Mouse (Mus musculus) kidney, adult 8-10 months (tissue): Measurements from ENCODE around the gene Vrk3.
A peak's percentile ranks its signal among the peaks of the same experiment; 100 is the strongest.
"Not testable (repeated sequence)": the region's sequence is repeated elsewhere in the genome, so short reads cannot be mapped to it uniquely, and the experiment has no call there.

ENCODE experiments used
- DNase-seq, 2 experiments: peaks; one replicate each; pipeline ENCODE4 v3.0.0; 2022

Gene Vrk3

DNA sequence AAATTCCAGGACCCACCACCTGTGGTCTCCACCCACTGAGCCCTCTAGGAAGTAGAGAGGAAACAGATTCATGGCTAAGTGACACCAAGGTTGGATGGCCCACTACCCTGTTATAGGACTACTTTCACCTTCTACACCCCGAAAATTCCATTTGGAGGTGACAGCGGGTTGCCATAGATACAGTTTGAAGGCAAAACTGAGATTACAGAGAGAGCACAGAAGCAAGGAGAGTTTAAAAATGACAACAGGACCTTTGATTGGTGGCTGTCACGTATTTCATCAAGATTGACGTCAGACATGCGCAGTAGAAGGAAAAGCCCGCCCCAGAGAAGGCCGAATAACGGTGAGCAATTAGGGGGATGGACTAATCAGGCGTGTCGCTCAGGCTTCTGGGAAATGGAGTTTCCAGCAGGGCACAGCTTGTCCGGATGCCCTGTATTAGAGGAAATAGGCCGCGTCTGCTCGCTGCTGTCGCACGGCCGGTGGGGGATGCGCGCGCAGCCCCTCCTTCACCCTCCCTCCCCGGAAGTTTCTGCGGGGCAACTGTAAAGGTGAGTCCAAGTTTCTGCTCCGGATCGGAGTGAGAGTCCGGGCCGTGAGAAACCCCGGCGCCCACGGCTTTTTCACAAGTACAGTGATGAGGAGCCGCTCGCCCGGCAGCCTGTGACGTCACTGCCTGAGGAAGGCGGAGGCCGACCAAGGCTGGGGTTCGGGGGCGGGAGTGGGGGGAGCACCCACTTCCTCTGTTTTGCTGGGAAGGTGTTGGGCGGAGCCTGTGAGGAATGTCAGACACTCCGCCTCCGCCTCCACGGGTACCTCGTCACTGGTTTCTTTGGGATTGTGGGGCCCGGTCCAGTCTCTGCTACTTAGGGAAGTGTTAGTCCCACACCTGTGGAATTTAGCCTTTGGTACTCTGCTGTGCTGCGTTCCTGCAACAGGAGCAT lies at the start of gene Vrk3:
Gene Vrk3 (plus strand): TSS at position 313 of the 944 bp plus-strand sequence.
- peak; percentile 97 to 98 for DNase-seq

DNA sequence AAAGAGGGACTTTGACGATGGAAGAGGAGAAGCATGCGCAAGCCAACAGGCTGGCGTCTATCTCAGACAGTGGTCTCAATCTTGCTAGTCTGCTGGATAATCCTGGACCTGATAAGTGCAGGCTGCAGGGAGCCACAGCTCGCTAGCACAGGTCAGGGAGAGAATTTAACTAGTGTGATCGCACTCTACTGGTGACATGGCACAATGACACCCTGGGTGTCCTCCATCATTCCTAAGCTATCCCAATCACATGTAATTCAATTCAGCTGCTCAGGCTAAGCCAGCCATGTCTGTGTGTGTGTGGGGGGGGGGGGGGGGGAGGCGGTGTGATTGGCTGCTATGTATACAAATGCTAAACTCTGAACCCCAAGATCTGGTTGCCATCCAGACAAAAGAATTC lies 46.3 kb upstream of the Vrk3 start:
- DNase-seq = peak; percentile 20 to 40

DNA sequence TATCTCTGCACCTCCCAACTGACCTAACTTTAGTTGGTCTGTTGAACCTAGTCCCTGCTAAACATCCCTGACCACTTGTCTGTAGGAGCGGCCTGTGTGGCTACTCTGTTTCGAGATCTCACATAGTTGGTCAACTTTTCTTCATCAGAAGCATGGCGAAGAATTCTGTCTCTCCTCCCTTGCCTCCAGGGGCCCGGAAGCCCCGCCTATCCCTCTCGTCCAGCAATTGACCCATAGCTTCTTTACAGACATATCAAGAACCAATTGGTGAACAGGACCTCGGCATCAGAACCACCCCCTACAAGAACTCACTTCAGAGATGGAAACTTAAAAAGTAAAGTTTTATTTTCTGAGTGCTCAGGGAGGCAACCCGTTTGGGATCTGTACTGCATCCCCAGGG lies 45.2 kb upstream of the Vrk3 start:
- no peak for DNase-seq

DNA sequence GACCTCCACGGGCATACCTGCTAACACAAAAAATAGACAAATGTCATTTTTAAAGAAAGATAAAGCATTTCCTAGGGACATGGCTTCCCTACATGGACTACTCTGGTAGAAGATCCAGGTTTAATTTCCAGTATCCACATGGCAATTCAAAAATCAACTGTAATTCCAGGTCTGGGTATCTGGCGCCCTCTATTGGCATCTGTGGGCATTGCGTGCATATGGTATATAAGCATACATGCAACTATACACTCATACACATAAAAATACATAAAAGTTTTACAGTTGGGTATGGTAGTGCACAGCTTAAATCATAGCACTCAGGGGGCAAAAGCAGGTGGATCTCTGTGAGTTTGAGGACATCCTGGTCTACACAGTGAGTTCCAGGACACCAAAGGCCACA lies 43.9 kb upstream of the Vrk3 start:
- DNase-seq = peak in 1 of 2 experiments; percentile 69

DNA sequence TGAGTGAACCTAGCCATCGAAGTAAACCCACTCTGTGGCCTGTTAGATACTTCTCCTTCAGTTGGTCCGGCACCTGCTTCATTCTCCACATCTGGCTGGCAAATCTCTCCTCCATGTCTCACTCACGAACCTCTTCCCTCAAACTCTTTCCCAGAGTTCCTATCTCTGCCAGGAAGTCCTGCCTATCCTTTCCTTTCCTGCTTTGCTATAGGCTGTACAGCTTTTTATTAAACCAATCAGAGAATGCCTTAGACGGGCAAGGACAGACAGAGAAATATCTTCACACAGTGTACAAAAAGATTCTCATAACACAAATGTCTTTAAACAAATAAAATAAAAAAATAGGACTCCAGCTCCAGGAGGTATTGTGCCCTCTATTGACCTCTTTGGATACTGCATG lies 43.1 kb upstream of the Vrk3 start:
- DNase-seq = no peak

DNA sequence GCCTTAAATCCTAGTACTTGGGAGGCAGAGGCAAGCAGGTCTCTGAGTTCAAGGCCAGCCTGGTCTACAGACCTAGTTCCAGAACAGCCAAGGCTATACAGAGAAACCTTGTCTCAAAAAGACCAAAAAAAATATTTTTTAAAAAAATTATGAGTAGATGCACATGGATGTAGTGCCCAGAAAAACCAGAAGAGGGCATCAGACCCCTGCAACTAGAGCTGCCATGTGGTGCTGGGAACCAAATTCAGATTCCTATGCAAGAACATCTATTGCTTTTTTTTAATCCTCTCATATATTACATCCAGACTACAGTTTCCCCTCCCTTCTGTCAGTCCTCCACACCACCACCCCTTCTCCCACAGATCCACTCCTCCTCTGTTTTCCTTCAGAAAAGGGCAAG lies 41.9 kb upstream of the Vrk3 start:
- no peak for DNase-seq

DNA sequence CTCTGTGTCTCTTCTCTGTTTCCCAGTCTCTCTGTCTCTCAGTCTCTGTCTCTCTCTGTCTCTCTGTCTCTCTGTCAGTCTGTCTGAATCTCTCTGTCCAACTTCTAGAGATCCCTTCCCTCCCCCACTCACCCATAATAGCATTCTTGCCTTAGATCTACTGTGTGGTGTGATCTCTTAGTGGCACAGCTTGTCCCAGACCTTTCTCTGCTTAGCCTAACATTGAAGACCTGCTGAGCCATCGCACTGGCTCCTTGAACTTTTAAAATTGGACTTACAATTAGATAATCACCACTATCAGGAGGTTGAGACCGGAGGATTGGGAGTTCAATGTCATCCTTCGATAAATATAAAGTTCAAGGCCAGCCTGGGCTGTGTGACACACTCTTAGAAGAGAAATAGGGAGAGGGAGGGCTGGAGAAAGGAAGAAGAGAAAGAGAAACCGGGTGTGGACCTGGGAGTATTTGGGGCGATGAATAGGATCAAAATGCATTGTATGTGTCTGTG lies 41.0 kb upstream of the Vrk3 start:
- no peak for DNase-seq

DNA sequence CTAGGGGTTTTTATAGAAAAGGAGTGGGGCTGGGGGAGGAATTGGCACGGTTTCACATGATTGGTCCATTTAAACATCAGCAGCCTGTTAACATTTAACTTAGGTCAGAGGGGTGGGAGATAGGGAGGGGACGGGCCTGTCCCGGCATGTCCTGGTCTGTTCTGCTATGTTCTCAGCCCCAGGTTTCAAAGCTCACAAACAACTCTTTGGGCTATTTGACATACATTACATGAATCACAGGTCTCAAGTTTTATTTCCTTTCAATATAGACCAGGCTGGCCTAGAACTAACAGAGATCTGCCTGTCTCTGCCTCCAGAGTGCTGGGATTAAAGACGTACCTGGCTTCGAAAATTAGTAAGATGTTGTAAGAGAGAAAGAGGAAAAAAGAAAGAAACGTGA lies 40.1 kb upstream of the Vrk3 start:
- not testable (repeated sequence) for DNase-seq

DNA sequence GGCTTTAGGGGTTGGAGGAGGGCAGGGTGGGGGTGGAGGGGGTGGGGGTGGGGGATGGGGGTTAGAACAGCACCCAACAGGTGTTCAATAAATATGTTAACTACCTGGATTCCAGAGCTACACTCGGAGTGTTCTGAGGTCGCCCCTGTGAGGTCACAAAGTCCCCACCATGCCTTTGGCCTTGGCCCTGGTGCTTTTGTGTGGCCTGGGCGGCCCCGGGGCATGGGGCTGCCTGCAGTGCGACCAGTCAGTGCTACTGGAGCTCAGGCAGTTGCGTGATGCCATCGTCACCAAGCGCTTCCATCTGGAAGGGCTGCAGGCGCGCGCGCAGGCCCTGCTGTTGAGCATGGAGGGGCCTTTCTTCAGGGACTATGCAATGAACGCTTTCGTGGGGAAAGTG lies 39.6 kb upstream of the Vrk3 start, which contains the start of gene Izumo2:
Gene Izumo2 (plus strand): TSS at position 169 of the 400 bp plus-strand sequence.
- no peak for DNase-seq

DNA sequence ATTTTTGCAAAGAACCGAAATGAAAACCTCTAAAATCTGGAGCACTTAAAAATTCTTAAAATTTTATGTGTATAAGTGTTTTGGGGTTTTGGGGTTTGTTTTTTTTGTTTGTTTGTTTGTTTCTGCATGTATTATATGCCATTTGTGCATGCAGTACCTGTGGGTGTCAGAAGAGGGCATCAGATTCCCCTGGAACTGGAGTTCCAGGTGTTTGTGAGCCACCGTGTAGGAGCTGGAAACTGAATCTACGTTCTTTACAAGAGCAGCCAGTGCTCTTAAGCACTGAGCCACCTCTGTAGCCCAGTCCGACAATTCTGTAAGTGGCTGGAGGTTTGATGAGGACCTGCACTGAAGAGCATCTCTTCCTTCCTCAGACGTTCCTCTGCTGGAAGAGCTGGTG lies 38.3 kb upstream of the Vrk3 start:
- DNase-seq = no peak

DNA sequence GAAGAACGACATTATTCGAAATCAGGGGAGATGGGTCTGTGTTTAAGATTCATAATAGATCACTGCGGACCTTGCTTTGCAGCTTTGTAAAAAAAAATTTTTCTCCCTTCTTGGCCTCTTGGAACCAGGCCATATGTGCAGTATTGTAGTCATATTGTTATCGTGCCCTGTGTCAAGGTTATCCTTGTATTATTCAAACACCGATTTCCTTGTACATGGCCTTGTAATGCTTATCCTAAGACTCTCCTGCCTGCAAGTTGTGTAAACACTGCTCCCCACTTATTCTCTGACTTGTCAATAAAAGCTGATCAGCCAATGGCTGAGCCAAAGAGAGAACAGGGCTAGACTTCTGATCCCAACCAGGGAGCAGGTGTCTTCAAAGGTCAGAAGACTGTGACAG lies 26.2 kb upstream of the Vrk3 start:
- no peak for DNase-seq

DNA sequence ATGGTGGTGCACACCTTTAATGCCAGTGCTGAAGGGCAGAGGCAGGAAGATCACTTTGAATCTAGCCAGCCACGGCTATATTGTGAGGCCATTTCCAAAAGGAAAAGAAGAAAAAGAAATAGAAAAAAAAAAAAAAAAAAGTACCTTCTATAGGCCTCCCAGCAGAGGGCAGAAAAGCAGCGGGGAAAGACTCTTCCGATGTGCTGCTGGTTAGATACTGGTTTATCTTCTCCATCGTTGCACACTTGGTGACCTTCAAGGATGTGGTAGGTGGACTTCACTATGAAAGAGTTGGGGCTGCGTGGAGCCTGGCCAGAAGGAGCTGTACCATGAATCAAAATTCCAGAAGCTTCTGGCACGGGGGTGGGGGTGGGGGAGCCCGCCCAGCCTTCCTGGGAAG lies 23.9 kb upstream of the Vrk3 start:
- no peak for DNase-seq

DNA sequence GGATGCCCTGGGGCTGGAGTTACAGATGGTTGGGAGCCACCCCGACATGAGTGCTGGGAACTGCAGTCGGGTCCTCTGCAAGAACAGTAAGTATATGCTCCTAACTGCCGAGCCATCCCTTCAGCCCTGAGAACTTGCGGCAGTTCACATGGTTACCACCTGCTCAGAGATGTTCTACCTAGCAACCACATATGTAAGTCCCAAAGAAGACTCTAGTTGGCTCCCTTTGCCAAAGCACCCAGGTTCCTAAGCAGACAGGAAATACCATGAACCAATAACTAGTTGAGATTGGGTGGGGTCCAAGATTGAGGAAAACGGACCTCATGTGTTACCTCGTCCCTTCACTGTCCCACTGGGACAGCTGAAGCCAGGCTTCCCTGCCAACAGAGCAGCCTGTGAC lies 21.9 kb upstream of the Vrk3 start:
- DNase-seq = no peak

DNA sequence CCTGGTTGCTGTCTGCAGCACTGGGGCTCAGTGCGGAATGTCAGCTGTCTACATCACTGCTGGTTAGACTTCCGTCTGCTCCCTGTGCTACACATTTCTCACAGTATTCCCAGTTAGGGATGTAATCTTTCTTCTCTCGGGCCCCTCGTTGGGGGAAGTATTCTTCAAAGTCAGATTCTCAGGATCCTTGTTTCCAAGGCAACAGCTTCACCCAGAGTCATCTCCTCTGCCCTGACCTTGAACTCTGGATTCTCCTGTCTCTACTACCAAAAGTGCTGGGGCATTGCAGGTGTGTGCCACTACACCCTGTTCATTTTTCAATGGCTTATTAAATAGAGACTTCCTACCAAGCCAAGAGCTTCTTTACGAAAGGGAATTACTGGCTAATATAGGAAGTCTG lies 21.1 kb upstream of the Vrk3 start:
- DNase-seq = no peak

DNA sequence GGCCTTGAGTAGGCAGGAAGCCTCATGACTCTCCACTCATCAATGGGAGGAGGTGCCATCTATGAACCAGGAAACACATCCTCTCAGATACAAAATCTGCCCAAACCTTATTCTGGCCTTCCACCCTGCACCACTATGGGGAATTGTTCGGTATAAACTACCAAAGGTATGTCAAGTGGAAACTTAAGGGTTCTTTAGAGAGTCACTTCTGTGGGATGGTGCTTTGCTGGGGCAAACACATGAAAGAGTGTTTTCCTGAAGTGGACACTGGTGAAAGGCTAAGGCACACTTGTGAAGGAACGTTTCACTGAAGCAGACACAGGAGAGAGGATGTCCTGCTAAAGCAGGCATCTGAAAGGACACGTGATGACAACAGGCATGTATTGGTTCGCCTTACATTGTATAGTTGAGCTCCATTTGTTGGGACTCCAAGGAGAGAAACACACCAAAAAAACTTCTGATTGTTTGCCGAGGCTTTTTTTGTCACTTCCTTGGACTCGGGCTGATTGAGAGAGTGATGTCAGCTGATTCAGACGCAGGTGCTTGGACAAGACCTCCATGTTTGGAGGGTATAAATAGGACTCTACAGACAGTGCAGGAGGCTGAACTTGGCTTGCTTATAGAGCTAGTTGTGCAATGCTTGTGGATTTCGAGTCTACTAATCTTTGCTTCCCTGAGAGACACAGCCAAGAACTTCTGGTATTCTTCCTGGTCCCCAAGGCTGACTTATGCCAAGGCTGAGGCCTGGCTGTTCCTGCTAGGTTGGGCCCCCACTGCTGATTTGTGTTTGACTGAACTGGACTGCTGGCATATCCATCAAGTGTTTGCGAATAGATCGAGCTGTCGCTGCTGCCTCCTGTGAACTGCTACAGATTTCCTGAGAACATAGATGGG lies 19.9 kb upstream of the Vrk3 start:
- DNase-seq = no peak

DNA sequence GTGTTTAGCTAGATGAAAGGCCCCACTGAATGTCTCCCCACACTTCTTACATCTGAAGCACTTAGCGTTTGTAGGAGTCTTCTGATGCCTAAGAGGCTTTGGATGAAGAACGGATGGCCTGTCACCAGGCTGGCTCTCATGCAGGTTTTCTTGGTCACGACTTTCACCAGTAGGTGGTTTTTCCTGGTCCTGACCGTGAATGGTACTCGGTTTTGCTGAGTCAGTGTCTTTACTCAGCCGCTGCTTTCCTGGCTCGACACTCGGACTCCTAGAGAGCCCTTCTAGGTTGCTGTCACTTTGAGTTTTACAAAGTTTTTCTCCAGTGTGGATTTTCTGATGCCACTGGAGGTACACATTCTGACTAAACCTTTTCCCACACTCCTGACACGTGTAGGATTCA lies 14.5 kb upstream of the Vrk3 start:
- no peak for DNase-seq

DNA sequence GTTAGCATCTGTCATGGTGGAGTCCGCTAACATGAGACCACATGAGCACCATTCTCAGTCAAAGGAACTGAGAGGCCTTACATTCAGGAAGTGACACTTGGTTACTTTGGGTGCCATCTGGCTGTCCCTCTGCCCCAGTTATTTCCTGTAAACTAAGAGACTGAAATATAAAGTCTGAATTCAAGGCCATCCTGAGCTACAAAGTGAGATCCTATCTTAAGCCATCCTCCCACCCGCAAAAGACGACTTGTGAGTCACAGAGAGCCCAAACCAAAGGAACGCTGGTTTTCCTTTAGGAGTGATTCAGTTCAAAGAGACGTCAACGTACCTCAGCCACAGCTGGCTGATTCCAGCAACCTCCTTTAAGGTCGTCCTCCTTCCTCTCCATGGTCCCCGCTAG lies 6.9 kb upstream of the Vrk3 start:
- no peak for DNase-seq

DNA sequence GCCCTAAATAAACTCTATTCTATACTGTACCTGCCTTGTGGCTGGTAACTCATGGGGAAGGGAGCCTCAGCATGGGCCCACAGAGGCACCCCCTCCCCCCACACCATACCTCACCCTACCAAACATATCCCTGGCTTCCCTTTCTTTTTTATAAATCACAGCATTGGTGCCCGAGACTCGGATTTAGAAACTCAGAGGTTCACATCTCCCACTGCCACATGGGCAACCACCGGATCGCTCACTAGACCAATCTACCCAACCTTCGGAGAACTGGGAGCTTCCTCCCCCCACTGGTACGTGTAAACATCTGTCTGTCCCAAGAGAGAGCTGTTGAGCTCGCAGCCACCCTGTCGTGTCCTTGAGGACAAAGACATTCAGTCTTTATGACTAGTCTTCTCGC lies 3.9 kb upstream of the Vrk3 start:
- no peak for DNase-seq

DNA sequence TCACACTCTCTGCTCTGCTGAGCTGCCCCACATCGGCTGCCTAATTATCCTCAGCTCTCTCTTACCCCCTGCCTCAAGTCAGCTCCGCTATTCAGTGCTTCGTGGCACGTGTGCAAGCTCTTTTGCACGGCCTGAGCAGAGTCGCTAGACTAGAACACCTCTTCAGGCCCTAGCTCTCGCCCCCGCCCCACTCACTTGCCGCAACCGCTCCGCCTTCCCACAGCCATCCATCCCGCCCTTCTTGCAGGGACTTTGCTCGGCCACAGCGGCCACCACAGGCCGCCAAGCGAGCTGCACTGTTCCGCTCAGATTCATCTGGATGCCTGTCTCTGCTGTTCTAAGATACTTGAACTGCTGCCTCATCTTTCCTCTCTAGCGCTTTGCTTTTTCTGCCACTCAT lies 3.1 kb upstream of the Vrk3 start:
- peak; percentile 70 to 75 for DNase-seq

DNA sequence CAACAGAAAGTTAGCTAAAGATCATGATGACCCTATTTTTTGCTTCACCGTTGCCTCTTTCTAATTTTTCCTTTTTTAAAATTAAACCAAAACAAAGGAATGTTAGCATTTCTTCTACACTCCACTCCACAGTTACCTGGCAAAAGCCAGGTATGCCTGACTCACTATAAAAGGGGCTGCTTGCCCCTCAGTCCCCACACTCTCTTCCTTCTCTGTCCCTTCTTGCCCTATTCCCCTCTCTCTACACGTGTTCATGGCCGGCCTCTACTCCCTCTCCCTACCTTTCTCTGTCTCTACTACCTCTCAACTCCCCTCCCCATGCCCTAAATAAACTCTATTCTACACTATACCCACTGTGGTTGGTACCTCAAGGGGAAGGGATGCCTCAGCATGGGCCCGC lies 1.1 kb upstream of the Vrk3 start:
- no peak for DNase-seq

DNA sequence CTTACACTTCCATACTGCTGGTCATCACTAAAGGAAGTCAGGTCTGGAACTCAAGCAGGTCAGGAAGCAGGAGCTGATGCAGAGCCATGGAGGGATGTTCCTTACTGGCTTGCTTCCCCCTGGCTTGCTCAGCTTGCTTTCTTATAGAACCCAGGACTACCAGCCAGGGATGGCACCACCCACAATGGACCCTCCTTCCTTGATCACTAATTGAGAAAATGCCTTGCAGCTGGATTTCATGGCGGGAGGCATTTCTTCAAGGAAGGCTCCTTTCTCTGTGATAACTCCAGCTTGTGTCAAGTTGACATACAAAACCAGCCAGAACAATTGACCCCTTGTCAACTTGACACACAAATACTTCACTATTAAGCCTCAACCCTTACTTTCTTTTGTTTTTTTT lies 2.7 kb downstream of the Vrk3 start, which contains the start of gene Zfp473:
Gene Zfp473 (minus strand): TSS at position 101 of the 400 bp plus-strand sequence.
- not testable (repeated sequence) for DNase-seq

DNA sequence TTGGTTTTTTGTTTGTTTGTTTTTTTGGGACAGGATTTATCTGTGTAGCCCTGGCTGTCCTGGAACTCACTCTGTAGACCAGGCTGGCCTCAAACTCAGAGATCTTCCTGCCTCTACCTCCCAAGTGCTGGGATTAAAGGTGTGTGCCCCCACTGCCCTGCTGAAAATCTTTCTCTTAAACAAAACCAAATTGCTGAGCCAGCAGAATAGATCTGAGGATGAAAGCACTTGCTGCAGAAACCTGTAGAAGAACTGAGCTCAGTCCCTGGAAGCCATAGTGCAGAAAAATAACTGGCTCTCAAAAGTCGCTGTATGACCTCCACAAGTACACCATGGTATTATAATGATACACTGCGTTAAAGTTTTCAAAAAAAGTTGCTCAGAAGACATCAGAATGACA lies 9.0 kb downstream of the Vrk3 start:
- DNase-seq = no peak

DNA sequence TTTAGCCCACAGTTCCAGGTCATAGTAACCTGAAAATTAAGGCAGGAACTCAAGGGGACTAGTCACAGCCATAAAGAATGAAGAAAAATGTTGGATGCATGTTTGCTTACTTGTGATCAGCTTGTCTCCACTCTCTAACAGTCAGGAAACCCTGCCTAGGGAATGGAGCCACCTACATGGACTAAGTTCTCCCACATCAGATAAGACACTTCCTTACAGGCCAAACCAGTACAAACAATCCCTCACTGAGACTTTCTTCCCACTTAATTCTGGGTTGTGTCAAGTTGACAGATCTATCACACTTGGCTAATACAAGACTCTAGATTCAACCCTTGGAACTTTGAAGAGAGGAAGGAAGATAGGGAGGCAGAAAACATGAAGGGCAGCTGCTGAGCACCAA lies 12.2 kb downstream of the Vrk3 start:
- DNase-seq = no peak

DNA sequence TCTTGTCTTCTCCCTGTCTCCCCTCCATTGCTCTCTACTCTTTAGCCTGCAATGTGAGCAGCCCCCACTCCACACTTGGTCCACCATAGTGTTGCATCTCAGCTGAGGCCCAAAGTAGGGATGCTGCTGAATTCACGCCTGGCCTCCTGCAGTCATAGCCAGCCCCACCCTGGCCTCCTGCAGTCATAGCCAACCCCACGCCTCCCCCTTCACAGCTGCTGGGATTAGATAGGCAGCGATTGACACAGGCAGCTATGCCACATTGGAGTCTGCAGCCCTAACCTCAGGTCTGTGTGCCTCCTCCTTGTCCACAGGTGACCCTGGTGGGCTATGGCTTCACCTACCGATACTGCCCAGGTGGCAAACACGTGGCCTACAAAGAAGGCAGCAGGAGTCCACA lies 19.9 kb downstream of the Vrk3 start:
- DNase-seq = no peak
